Mouse (Mus musculus) testis, postnatal 14 days (tissue): Measurements from ENCODE around the gene 1110032A03Rik.

ENCODE experiments used
- DNase-seq: peaks from one replicate; pipeline ENCODE4 v3.0.0; 2021; ENCODE audit warnings: low spot score

1110032A03Rik gene

DNA sequence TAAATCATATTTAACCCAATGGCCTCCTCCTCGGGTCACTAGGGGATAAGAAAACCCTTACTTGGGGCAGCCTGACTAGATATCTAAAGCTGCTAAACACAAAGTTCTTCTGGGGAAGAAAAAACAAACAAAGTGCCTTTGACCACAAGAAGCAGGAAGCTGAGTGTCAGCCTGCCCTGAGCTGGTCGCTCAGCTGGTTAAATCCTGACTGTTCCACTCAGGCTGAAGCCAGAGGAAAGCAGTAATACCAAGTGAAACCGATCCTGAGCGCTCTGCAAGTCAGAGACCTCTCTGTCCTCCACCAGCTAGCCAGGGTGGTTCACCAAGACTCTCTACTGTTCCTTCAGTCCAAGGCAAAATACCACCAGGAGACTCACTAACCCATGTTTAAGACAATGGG is 45.7 kb downstream of the 1110032A03Rik start:
- no peak for DNase-seq

- DNase-seq, result peak; percentile 83
Measured at GRCm38 (mm10) chr9:50727925-50728651, 47.2 kb downstream of the 1110032A03Rik start.

DNA sequence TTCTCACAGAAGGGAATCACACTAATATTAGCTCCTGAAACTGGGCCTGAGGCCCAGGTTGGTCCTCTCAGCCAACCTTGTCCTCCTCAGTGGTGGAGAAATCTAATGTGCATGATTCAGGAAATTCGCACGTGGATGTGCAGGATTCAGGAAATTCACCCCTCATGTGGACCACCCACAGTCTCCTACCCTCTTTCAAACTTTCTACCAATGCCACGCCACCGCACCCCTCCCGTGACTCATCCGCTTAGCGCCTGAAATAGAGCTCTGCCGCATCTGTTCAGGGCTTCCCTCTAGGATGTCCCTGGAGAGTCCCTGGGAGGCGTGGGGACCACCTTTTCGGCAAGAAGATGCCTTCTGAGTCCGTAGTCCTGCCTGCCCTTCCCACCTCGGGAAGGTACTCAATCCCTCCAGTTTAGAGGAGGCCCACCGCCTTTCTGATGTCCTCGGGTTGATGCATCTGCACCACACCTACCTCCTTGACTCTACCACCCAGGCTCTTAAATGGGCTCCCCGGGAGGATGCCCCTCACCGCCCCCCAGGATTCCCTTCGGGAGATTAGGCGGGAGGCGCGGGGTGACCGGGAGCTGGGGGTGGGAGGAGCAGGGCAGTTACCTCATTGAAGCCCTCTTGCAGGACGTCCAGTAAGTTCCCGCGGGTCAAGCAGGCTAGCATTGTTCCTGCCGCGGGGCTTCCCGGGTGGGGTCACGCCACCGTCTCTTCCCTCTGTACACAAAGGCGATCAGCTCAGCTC is 48.0 kb downstream of the 1110032A03Rik start:
- DNase-seq, result no peak

DNA sequence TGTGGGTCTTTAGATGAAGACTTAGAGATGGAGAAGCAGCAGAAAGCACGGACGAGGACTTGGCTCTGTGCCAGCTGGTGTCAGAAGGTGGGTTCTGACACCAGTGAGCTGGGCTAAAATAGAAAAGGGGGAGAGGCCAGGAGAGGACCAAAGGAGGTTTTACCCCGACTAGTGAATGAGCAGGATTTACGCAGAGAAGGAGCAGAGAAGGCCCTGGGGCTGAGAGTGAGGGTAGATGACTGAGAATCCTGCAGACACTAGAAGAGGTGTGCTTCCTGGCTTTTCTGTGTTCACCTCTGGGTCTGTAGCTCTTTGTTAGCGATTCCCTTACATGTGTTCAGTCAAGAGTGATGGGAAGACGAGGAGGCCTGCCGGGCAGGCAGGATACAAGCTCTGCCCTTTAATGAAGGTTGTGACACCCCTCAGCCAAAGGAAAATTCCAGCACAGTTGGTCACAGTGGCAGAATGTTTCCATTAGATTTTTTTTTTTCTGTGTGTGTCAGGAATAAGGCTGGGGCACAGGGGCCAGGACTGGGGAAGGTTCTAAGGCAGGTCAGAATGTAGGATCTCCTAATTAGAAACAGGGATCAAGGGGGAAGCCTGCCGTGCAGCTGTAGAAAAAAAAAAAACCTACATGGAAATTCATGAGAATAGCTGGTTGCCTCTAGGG is 49.3 kb downstream of the 1110032A03Rik start:
- DNase-seq, result no peak

- DNase-seq, result no peak
Measured at GRCm38 (mm10) chr9:50724661-50725330, 50.5 kb downstream of the 1110032A03Rik start.

DNA sequence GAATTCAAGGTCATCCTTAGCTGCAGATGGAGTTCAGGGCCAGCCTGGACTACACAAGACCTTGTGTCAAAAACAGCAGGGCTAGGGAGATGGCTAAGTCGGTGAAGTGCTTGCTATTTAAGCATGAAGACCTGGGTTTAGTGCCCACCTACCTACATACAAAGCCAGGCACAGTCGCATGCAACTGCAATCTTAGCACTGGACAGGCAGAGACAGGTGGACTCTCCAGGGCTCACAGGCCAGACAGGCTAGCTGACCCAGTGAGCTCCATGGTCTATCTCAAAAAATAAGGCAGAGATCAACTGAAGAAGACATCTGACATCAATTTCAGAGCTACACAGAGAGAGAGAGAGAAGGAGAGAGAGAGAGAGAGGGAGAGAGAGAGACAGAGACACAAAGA is 51.2 kb downstream of the 1110032A03Rik start:
- DNase-seq, result no peak

GRCm38 (mm10) chr9:50723406-50723805 is 51.9 kb downstream of the 1110032A03Rik start:
- peak; percentile 85 for DNase-seq

GRCm38 (mm10) chr9:50722451-50722911 is 52.8 kb downstream of the 1110032A03Rik start:
- no peak for DNase-seq

DNA sequence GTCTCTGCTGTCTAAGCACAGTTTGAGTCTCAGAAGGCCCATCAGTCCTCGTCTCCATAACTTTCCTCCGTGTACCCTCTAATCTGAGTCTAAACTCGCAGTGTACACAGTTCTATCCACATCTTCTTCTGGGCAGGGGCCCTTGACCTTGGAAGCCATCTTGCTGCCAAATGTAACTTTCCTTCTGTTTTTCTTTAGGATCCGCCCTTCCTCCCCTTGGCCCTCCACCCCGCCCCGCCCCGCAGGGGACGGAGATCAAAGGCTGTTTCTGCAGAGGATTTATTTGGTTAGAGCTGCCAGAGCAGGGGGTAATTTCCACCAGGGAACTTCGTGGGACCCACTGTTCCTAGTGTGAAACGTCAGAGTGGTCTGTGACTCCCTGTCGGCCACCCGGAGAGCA is 54.3 kb downstream of the 1110032A03Rik start:
- DNase-seq, result no peak

DNA sequence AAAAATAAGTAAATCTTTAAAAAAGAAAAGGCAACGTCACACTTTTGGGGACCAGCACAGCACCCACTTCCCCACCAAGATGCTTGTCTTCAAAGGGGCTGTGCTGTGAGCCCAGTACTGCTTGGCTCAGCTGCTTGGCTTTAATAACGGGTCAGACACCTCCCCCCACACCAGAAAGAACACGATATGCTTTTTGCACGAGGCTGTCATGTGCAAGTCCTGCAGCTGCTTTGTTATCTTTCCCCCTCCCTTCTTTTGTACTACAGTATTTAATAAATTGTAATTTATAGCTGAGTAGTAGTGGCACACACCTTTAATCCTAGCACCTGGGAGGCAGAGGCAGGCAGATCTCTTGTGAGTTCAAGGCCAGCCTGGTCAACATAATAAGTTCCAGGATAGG is 56.4 kb downstream of the 1110032A03Rik start:
- no peak for DNase-seq

DNA sequence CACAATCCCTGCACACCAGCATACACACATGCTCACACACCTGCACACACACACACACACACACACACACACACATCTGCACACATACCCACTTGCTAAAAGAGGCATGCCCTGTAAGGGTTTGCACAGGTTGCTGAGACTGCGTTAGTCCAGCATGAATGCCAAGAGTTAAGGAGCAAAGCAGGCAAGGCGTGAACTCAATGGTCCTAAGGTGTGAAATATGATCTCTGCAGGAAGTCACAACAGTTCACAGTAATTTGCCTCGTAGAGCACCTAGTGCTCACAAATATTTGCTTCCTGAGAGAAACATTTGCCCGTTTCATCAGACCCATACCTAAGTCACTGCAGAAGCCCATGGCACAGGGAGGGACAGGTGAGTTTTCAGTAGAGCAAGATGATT is 61.1 kb downstream of the 1110032A03Rik start:
- DNase-seq, result no peak
